Mouse (Mus musculus) natural killer cell, adult 2 months (primary cell): ENCODE data around the gene Tnni1.

Source experiments
- DNase-seq, 2 experiments: peaks; one replicate each; pipeline ENCODE4 v3.0.0; 2022; ENCODE audit warnings: low spot score in 2 of 2

Tnni1 gene

GRCm38 (mm10) chr1:135767324-135767890, 11.8 kb upstream of the Tnni1 start:
- DNase-seq: no peak

- no peak for DNase-seq
Observed at GRCm38 (mm10) chr1:135768400-135768799, 10.8 kb upstream of the Tnni1 start.

- DNase-seq: no peak
Observed at GRCm38 (mm10) chr1:135770237-135770636, 9.0 kb upstream of the Tnni1 start.

GRCm38 (mm10) chr1:135770896-135771572, 8.2 kb upstream of the Tnni1 start:
- no peak for DNase-seq

- no peak for DNase-seq
Observed at GRCm38 (mm10) chr1:135771573-135771970, 7.7 kb upstream of the Tnni1 start.

GRCm38 (mm10) chr1:135776596-135776995, 2.6 kb upstream of the Tnni1 start:
- DNase-seq: no peak

- no peak for DNase-seq
Observed at GRCm38 (mm10) chr1:135777046-135777445, 2.2 kb upstream of the Tnni1 start.

GRCm38 (mm10) chr1:135780649-135781048, 1.4 kb downstream of the Tnni1 start:
- no peak for DNase-seq

- peak in 1 of 2 experiments; percentile 47 for DNase-seq
Observed at GRCm38 (mm10) chr1:135781220-135781619, 2.0 kb downstream of the Tnni1 start.

GRCm38 (mm10) chr1:135782816-135783215, 3.6 kb downstream of the Tnni1 start:
- DNase-seq: no peak

GRCm38 (mm10) chr1:135787799-135788198, 8.6 kb downstream of the Tnni1 start:
- DNase-seq: peak; percentile 62 to 77

- DNase-seq: peak in 1 of 2 experiments; percentile 28
Observed at GRCm38 (mm10) chr1:135788708-135789107, 9.5 kb downstream of the Tnni1 start.

GRCm38 (mm10) chr1:135789815-135790214, 10.6 kb downstream of the Tnni1 start:
- DNase-seq: peak; percentile 62 to 69

- DNase-seq: no peak
Observed at GRCm38 (mm10) chr1:135792143-135792939, 13.1 kb downstream of the Tnni1 start.

- no peak for DNase-seq
Observed at GRCm38 (mm10) chr1:135793370-135794215, 14.4 kb downstream of the Tnni1 start.

- DNase-seq: no peak
Observed at GRCm38 (mm10) chr1:135794216-135795134, 15.2 kb downstream of the Tnni1 start.

GRCm38 (mm10) chr1:135798492-135798891, 19.3 kb downstream of the Tnni1 start:
- no peak for DNase-seq

GRCm38 (mm10) chr1:135799109-135799627, 19.9 kb downstream of the Tnni1 start:
- no peak for DNase-seq

GRCm38 (mm10) chr1:135800192-135800950, 21.1 kb downstream of the Tnni1 start:
- DNase-seq: no peak

GRCm38 (mm10) chr1:135807546-135807945, 28.3 kb downstream of the Tnni1 start:
- no peak for DNase-seq
